Mouse (Mus musculus): Measurements from ENCODE around the gene Ctnnbl1.

The Ctnnbl1 gene

GRCm38 (mm10) chr2:157940586-157941185 is 203.5 kb downstream of the Ctnnbl1 start:
- DNase-seq (ENCODE audit: low spot score in 2 of 2) = no peak
